Mouse (Mus musculus): Measurements from ENCODE around the gene Prune1.

- TF ChIP-seq GATA1 (IDR thresholded peaks at IDR 0.05; ENCODE audit: low read length) (no peak), TAL1 (IDR thresholded peaks at IDR 0.05; ENCODE audit: low read length) (no peak)
Measured at GRCm38 (mm10) chr3:95227214-95227613, 54.7 kb downstream of the Prune1 start.
